Mouse (Mus musculus): ENCODE results near the gene Tm2d3. TPM values are rescaled to one million over a fixed set of nuclear protein-coding genes. Genes with fewer than 3 reads are reported as not detected.

The Tm2d3 gene
- polyA plus RNA-seq, 1 experiment from 2014 or later, result 62.4 TPM

DNA sequence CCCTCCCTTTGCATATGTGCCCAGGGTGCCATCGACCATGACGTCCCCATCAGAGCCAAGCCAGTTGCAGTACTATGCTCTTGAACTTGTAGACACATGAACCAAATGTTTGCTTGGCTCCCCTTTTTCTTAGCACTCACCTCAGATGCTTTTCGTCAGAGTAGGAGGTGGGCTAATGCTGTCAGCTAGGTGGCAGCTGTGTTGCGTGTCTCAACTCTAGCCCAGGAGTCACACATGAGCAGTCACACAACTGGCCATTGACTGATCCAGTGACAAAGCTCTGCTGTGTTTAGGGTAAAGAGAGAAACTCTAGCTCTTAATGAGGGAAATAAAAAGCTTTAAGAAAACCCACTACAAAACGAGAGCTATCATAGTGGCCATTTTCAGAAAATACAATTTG, 22.8 kb downstream of the Tm2d3 start:
- H3K9me3 ChIP-seq (ENCODE audit: control insufficient read depth), result no peaks in the 10 kb centered on the region
- H3K36me3 ChIP-seq (ENCODE audit: control insufficient read depth, insufficient read depth), result no peaks in the 10 kb centered on the region
- H3K27me3 ChIP-seq (replicated peaks; ENCODE audit: control insufficient read depth, insufficient read depth, low read length), result no peaks in the 10 kb centered on the region
- no peak overlapping the region for H3K4me3 ChIP-seq (ENCODE audit: low read depth, low read length)
- H3K4me2 ChIP-seq (replicated peaks; ENCODE audit: low read depth), result no peak overlapping the region
- no peak for ATAC-seq
- 71% methylated on average over 5 of the region's 5 CpGs for WGBS
- H3K9ac ChIP-seq (ENCODE audit: low read depth, low read length), result no peak overlapping the region
- no peak overlapping the region for H3K27ac ChIP-seq (ENCODE audit: low read depth, low read length)
- no peaks in the 10 kb centered on the region for H3K4me1 ChIP-seq (replicated peaks; ENCODE audit: control insufficient read depth, insufficient read depth, low read length)
- peak; percentile 31; the same call in 1 of the 2 replicates for TF ChIP-seq CTCF (IDR thresholded peaks at IDR 0.05; ENCODE audit: low read depth)

DNA sequence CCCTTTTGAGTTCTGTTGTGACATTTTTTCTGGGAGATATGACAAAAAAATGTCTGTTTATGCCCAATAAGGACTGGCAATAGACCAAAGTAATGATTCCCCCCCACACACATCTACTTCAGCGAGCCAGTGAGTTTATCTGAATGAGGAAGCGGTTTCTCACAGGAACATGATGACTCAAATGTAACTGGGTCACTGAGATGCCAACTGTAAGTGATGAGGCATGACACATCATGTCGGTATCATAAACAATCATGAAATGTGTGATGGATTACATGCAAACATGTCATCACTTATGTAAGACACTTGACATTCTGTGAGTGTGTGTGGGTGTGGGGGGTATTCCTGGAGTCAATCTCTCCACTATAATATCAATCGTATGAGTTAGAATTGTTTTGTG, 23.3 kb downstream of the Tm2d3 start:
- ATAC-seq, result no peak
- WGBS, result 74% methylated on average over 4 of the region's 4 CpGs

DNA sequence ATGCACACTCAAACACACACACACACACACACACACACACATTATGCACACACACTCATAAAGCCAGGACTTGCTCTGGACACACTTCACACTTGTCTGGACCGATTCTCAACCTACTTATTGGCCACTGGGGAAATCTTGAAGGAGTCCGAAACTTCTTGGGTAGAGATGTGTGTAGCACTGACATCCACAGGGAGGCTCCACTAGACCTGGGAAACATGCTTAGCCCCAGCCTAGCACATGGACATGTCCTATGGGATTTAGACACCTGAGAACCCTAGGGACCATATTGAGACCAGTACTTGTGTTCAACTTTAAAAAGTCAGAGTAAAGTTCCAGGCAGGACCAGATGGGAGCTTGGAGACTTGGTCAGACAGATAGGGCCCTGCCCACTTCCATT, 43.1 kb downstream of the Tm2d3 start:
- peak; percentile 68 for TF ChIP-seq CTCF (IDR thresholded peaks at IDR 0.05; ENCODE audit: low read depth)
- Histone ChIP-seq H3K4me3 (ENCODE audit: low read depth, low read length) (no peak overlapping the region), H3K27ac (ENCODE audit: low read depth, low read length) (no peak overlapping the region), H3K27me3 (replicated peaks; ENCODE audit: control insufficient read depth, insufficient read depth, low read length) (0 out of 2 replicates have a peak, but pooled peaks cover 3% of the 10 kb centered on the region), H3K4me1 (replicated peaks; ENCODE audit: control insufficient read depth, insufficient read depth, low read length) (no peaks in the 10 kb centered on the region), H3K36me3 (ENCODE audit: control insufficient read depth, insufficient read depth) (no peaks in the 10 kb centered on the region), H3K4me2 (replicated peaks; ENCODE audit: low read depth) (no peak overlapping the region), H3K9me3 (ENCODE audit: control insufficient read depth) (no peaks in the 10 kb centered on the region), H3K9ac (ENCODE audit: low read depth, low read length) (no peak overlapping the region)
- WGBS, result 64% methylated on average over 2 of the region's 2 CpGs
- no peak for ATAC-seq

More for the DNA sequence above, 23.3 kb downstream of the Tm2d3 start:
- no peak overlapping the region for H3K4me2 ChIP-seq (replicated peaks; ENCODE audit: low read depth)
- H3K9ac ChIP-seq (ENCODE audit: low read depth, low read length), result no peak overlapping the region
- H3K4me1 ChIP-seq (replicated peaks; ENCODE audit: control insufficient read depth, insufficient read depth, low read length), result no peaks in the 10 kb centered on the region
- H3K9me3 ChIP-seq (ENCODE audit: control insufficient read depth), result no peaks in the 10 kb centered on the region
- no peaks in the 10 kb centered on the region for H3K36me3 ChIP-seq (ENCODE audit: control insufficient read depth, insufficient read depth)
- no peak overlapping the region for H3K4me3 ChIP-seq (ENCODE audit: low read depth, low read length)
- no peak for TF ChIP-seq CTCF (IDR thresholded peaks at IDR 0.05; ENCODE audit: low read depth)
- no peaks in the 10 kb centered on the region for H3K27me3 ChIP-seq (replicated peaks; ENCODE audit: control insufficient read depth, insufficient read depth, low read length)
- H3K27ac ChIP-seq (ENCODE audit: low read depth, low read length), result no peak overlapping the region

DNA sequence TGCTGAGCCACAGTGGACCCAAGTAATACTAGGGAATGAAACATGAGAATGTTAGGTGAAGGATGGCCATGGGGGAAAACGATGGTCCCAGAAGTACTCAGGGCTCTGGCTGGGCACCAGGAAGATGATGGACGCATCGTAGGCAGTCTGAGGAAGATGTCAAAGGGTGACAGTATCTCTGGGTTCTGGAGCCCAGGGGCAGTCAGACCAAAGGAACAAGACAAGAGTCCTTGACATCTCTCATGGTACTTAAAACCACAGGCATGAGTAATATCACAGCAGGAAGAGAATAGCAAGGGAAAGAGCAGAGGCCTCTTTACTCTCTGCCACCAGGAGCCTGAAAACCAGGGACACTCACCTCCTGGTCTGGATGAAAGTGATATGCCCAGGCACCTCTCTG, 44.3 kb downstream of the Tm2d3 start:
- ATAC-seq, result no peak
- 0 out of 2 replicates have a peak, but pooled peaks cover 3% of the 10 kb centered on the region for H3K27me3 ChIP-seq (replicated peaks; ENCODE audit: control insufficient read depth, insufficient read depth, low read length)
- H3K4me2 ChIP-seq (replicated peaks; ENCODE audit: low read depth), result no peak overlapping the region
- no peaks in the 10 kb centered on the region for H3K36me3 ChIP-seq (ENCODE audit: control insufficient read depth, insufficient read depth)
- H3K9me3 ChIP-seq (ENCODE audit: control insufficient read depth), result no peaks in the 10 kb centered on the region
- no peaks in the 10 kb centered on the region for H3K4me1 ChIP-seq (replicated peaks; ENCODE audit: control insufficient read depth, insufficient read depth, low read length)
- H3K4me3 ChIP-seq (ENCODE audit: low read depth, low read length), result no peak overlapping the region
- H3K9ac ChIP-seq (ENCODE audit: low read depth, low read length), result no peak overlapping the region
- no peak overlapping the region for H3K27ac ChIP-seq (ENCODE audit: low read depth, low read length)
- no peak for TF ChIP-seq CTCF (IDR thresholded peaks at IDR 0.05; ENCODE audit: low read depth)
- WGBS, result 89% methylated on average over 3 of the region's 3 CpGs

DNA sequence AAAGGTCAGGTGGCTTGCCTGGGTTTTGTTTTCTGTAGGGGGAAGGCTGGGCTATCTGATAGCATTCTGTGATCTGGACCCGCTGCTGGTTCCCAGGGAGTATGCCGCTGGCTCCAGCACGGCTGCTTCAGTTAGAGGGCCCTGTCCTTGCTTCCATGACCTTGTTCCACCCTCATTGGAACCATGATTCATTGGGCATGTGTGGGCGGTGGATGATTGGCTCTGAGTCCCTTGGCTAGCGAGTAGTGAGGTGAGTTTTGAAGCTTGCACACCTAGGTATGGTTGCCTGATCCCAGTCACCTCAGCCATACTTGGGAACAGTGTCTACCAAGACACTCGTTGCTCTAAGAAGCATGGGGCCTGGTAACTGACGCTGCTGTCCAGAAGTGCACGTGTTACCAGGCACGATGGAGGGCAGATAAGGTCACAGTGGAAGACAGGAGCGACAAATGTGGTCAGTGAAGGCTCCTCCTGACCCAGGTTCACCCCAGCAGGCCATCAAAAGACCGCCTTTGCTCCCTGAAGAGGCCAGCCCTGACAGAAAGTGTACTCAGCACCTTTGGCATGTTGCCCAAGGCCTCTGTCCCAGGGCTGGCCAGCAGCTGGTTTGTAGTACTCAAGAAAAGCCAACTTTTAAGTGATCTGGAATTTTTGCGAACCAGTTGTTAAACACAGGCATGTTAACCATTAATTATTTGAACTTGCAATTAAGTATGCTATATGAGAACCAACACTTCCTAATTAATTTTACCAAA, 46.5 kb downstream of the Tm2d3 start:
- H3K9me3 ChIP-seq (ENCODE audit: control insufficient read depth), result no peaks in the 10 kb centered on the region
- TF ChIP-seq CTCF (IDR thresholded peaks at IDR 0.05; ENCODE audit: low read depth), result no peak
- no peak overlapping the region for H3K27ac ChIP-seq (ENCODE audit: low read depth, low read length)
- H3K4me3 ChIP-seq (ENCODE audit: low read depth, low read length), result no peak overlapping the region
- H3K9ac ChIP-seq (ENCODE audit: low read depth, low read length), result no peak overlapping the region
- H3K27me3 ChIP-seq (replicated peaks; ENCODE audit: control insufficient read depth, insufficient read depth, low read length), result 0 out of 2 replicates have a peak, but pooled peaks cover 3% of the 10 kb centered on the region
- no peaks in the 10 kb centered on the region for H3K4me1 ChIP-seq (replicated peaks; ENCODE audit: control insufficient read depth, insufficient read depth, low read length)
- no peaks in the 10 kb centered on the region for H3K36me3 ChIP-seq (ENCODE audit: control insufficient read depth, insufficient read depth)
- H3K4me2 ChIP-seq (replicated peaks; ENCODE audit: low read depth), result no peak overlapping the region
- WGBS, result 59% methylated on average over 12 of the region's 12 CpGs
- ATAC-seq, result no peak

DNA sequence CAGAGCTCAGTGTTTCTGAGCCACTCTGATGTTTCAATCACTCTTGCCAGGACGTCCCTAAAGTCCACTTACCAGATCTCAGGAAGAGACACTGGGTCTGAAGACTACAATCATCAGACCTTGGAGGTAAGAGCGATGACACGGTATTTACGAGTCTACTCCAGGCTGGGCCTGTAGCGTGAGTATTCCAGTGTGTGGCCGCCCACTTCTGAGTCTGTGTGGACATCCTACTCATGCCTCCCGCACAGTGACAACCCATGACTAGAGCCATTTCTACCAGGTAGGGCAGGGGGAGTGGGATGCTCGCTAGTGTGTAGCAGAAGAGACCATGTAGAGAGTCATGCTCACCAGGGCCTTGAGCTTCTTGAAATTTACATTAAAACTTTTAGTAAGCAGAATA, 51.9 kb downstream of the Tm2d3 start:
- Histone ChIP-seq H3K9me3 (ENCODE audit: control insufficient read depth) (0 out of 2 replicates have a peak, but pooled peaks cover 4% of the 10 kb centered on the region), H3K4me1 (replicated peaks; ENCODE audit: control insufficient read depth, insufficient read depth, low read length) (no peaks in the 10 kb centered on the region), H3K27me3 (replicated peaks; ENCODE audit: control insufficient read depth, insufficient read depth, low read length) (no peaks in the 10 kb centered on the region), H3K4me2 (replicated peaks; ENCODE audit: low read depth) (no peak overlapping the region), H3K36me3 (ENCODE audit: control insufficient read depth, insufficient read depth) (no peaks in the 10 kb centered on the region), H3K27ac (ENCODE audit: low read depth, low read length) (no peak overlapping the region), H3K4me3 (ENCODE audit: low read depth, low read length) (no peak overlapping the region), H3K9ac (ENCODE audit: low read depth, low read length) (no peak overlapping the region)
- 93% methylated on average over 8 of the region's 8 CpGs for WGBS
- no peak for TF ChIP-seq CTCF (IDR thresholded peaks at IDR 0.05; ENCODE audit: low read depth)
- no peak for ATAC-seq
